Mouse (Mus musculus): ENCODE results near the gene Fam98a. TPM values are rescaled to one million over a fixed set of nuclear protein-coding genes. Genes with fewer than 3 reads are reported as not detected.

The Fam98a gene
- total and polyA plus RNA-seq, 3 experiments = 13.1 to 35.4 (median 20.7) TPM

- Histone ChIP-seq H3K36me3 (replicated peaks) (no peaks in the 10 kb centered on the region), H3K4me3 (ENCODE audit: low read depth, low read length) (no peak overlapping the region), H3K27me3 (ENCODE audit: insufficient read depth, low read length) (no peaks in the 10 kb centered on the region), H3K4me1 (ENCODE audit: insufficient read depth, low read depth, low read length) (no peaks in the 10 kb centered on the region), H3K9me3 (replicated peaks) (no peaks in the 10 kb centered on the region)
- ATAC-seq (ENCODE audit: extremely low read depth, insufficient number of reproducible peaks, low FRiP score, poor library complexity, severe bottlenecking) = no peak
- TF ChIP-seq GATA1 (IDR thresholded peaks at IDR 0.05; ENCODE audit: borderline replicate concordance, low read length) = no peak
- no peak for TF ChIP-seq GATA2 (IDR thresholded peaks at IDR 0.05; ENCODE audit: borderline replicate concordance, low read depth, low read length)
- no peak for TF ChIP-seq TAL1 (conservative IDR thresholded peaks at IDR 0.05; ENCODE audit: low read depth, low read length)
- no peak for TF ChIP-seq CTCF (IDR thresholded peaks at IDR 0.05; ENCODE audit: low read depth, low read length)
- no peak for TF ChIP-seq POLR2AphosphoS5 (IDR thresholded peaks at IDR 0.05; ENCODE audit: insufficient replicate concordance, low read depth, low read length)
- DNase-seq (ENCODE audit: low spot score) = no peak
Measured at GRCm38 (mm10) chr17:75526411-75526810, 25.3 kb downstream of the Fam98a start.

- Histone ChIP-seq H3K9me3 (replicated peaks) (no peaks in the 10 kb centered on the region), H3K4me3 (ENCODE audit: low read depth, low read length) (no peak overlapping the region), H3K36me3 (replicated peaks) (no peaks in the 10 kb centered on the region), H3K4me1 (ENCODE audit: insufficient read depth, low read depth, low read length) (no peaks in the 10 kb centered on the region), H3K27me3 (ENCODE audit: insufficient read depth, low read length) (no peaks in the 10 kb centered on the region)
- no peak for DNase-seq (ENCODE audit: low spot score)
- ATAC-seq (ENCODE audit: extremely low read depth, insufficient number of reproducible peaks, low FRiP score, poor library complexity, severe bottlenecking) = no peak
- TF ChIP-seq POLR2AphosphoS5 (IDR thresholded peaks at IDR 0.05; ENCODE audit: insufficient replicate concordance, low read depth, low read length) (no peak), CTCF (IDR thresholded peaks at IDR 0.05; ENCODE audit: low read depth, low read length) (no peak), GATA1 (IDR thresholded peaks at IDR 0.05; ENCODE audit: borderline replicate concordance, low read length) (no peak)
Measured at GRCm38 (mm10) chr17:75523812-75524211, 27.9 kb downstream of the Fam98a start.

DNA sequence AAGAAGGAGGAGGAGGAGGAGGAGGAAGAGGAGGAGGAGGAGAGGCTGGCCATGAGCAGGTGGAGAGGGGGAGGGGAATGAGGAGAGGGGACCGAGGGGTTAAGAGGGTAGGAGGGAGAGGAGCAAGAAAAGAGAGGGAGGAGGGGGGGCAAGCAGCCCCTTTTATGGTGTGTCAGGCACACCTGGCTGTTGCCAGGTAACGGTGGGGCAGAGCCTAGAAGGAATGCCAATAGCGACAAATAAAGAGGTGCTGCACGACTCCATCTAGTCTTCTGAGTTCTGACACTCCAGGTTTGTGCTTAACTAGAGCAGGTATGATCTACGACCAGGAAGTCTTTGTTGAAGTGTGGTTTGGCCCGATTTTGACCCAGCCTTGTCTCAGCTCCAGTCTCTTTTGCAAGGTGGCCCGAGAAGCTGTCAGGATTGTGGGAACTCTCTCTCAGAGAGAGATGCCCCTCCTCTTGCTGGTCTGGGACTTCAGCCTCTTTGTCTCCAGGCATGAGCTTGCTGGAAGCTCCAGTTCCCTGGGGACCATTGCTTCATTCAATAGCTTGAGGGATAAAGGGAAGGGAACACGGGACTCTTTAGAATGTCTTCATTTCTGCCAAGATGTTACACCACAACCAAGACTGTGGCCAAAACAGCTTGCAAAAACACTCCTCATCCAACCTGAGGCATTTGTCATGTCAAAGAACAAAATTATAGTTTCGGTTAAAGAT lies 29.2 kb downstream of the Fam98a start:
- Histone ChIP-seq H3K27me3 (ENCODE audit: insufficient read depth, low read length) (no peaks in the 10 kb centered on the region), H3K36me3 (replicated peaks) (no peaks in the 10 kb centered on the region), H3K9me3 (replicated peaks) (no peaks in the 10 kb centered on the region), H3K4me3 (ENCODE audit: low read depth, low read length) (no peak overlapping the region), H3K4me1 (ENCODE audit: insufficient read depth, low read depth, low read length) (no peaks in the 10 kb centered on the region)
- TF ChIP-seq TAL1 (conservative IDR thresholded peaks at IDR 0.05; ENCODE audit: low read depth, low read length) (no peak), GATA1 (IDR thresholded peaks at IDR 0.05; ENCODE audit: borderline replicate concordance, low read length) (no peak), CTCF (IDR thresholded peaks at IDR 0.05; ENCODE audit: low read depth, low read length) (no peak), GATA2 (IDR thresholded peaks at IDR 0.05; ENCODE audit: borderline replicate concordance, low read depth, low read length) (no peak), POLR2AphosphoS5 (IDR thresholded peaks at IDR 0.05; ENCODE audit: insufficient replicate concordance, low read depth, low read length) (no peak)
- DNase-seq (ENCODE audit: low spot score) (no peak), ATAC-seq (ENCODE audit: extremely low read depth, insufficient number of reproducible peaks, low FRiP score, poor library complexity, severe bottlenecking) (no peak)

DNA sequence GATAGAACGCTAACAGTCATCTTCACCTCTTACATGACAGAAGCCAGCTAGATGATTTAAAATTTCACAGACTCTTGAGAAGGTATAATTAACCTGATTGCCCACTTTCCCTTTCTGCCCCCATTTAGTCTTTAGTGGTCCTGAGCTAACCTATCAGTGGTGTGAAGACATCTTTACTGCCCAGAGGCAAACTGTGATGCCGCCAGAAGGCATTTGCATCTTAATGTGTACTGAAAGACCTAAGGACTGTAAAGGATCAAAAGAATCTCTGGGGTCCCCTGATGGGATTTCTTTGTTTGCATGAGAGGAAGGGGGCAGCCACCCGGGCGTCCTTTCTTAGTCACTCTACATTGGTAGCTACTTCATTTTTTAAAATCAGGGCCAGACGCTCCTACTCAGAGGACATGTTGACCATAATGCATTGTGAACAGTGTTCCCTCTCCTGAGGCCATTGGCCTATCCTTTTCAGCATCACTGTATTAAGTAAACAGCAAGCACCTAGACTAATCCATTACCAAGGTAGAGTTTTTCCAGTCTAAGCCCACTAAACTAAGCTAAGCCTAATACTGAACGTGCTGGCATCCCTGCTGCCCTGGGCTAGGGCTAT lies 30.4 kb downstream of the Fam98a start:
- ATAC-seq (ENCODE audit: extremely low read depth, insufficient number of reproducible peaks, low FRiP score, poor library complexity, severe bottlenecking) = no peak
- Histone ChIP-seq H3K27me3 (ENCODE audit: insufficient read depth, low read length) (no peaks in the 10 kb centered on the region), H3K4me1 (ENCODE audit: insufficient read depth, low read depth, low read length) (no peaks in the 10 kb centered on the region), H3K4me3 (ENCODE audit: low read depth, low read length) (no peak overlapping the region), H3K36me3 (replicated peaks) (no peaks in the 10 kb centered on the region), H3K9me3 (replicated peaks) (no peaks in the 10 kb centered on the region)
- TF ChIP-seq GATA1 (IDR thresholded peaks at IDR 0.05; ENCODE audit: borderline replicate concordance, low read length) = no peak
- no peak for TF ChIP-seq POLR2AphosphoS5 (IDR thresholded peaks at IDR 0.05; ENCODE audit: insufficient replicate concordance, low read depth, low read length)
- no peak for TF ChIP-seq CTCF (IDR thresholded peaks at IDR 0.05; ENCODE audit: low read depth, low read length)
- TF ChIP-seq GATA2 (IDR thresholded peaks at IDR 0.05; ENCODE audit: borderline replicate concordance, low read depth, low read length) = no peak
- TF ChIP-seq TAL1 (conservative IDR thresholded peaks at IDR 0.05; ENCODE audit: low read depth, low read length) = no peak
- DNase-seq (ENCODE audit: low spot score) = no peak

DNA sequence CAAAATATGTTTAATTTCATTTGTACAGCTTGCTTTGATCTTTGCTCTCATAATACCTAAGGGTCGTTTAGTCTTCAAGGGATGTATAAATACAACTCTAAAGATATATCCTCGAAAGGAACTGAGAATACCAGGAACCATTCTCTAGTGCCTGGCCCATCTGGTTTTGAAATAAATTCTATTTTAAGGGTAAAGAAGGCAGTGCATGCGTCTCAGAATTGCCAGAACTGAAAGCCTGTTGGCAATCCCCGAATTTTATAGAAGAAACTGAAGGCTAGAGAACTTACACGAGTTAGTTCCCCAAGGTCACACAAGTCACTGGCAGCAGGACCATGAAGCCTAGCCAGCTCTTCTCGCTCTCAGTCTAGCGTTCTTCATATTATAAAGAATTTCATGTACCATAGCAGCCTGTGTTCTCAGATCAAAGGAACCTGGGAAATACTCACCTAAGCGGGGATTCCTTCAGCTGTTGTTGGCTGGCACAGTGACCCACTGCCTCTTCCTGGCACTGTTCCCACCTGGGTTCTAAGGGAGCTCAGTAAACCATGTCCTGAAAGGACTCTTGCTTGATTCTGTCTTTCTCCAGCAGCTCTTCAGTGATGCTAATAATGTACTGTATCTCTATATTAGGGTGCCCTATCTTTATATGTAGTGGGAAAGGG lies 32.4 kb downstream of the Fam98a start:
- ATAC-seq (ENCODE audit: extremely low read depth, insufficient number of reproducible peaks, low FRiP score, poor library complexity, severe bottlenecking) = no peak
- Histone ChIP-seq H3K4me3 (ENCODE audit: low read depth, low read length) (no peak overlapping the region), H3K9me3 (replicated peaks) (no peaks in the 10 kb centered on the region), H3K4me1 (ENCODE audit: insufficient read depth, low read depth, low read length) (no peaks in the 10 kb centered on the region), H3K36me3 (replicated peaks) (no peaks in the 10 kb centered on the region), H3K27me3 (ENCODE audit: insufficient read depth, low read length) (no peaks in the 10 kb centered on the region)
- TF ChIP-seq POLR2AphosphoS5 (IDR thresholded peaks at IDR 0.05; ENCODE audit: insufficient replicate concordance, low read depth, low read length) = no peak
- TF ChIP-seq TAL1 (conservative IDR thresholded peaks at IDR 0.05; ENCODE audit: low read depth, low read length) = no peak
- no peak for TF ChIP-seq CTCF (IDR thresholded peaks at IDR 0.05; ENCODE audit: low read depth, low read length)
- TF ChIP-seq GATA2 (IDR thresholded peaks at IDR 0.05; ENCODE audit: borderline replicate concordance, low read depth, low read length) = no peak
- no peak for TF ChIP-seq GATA1 (IDR thresholded peaks at IDR 0.05; ENCODE audit: borderline replicate concordance, low read length)
- no peak for DNase-seq (ENCODE audit: low spot score)

DNA sequence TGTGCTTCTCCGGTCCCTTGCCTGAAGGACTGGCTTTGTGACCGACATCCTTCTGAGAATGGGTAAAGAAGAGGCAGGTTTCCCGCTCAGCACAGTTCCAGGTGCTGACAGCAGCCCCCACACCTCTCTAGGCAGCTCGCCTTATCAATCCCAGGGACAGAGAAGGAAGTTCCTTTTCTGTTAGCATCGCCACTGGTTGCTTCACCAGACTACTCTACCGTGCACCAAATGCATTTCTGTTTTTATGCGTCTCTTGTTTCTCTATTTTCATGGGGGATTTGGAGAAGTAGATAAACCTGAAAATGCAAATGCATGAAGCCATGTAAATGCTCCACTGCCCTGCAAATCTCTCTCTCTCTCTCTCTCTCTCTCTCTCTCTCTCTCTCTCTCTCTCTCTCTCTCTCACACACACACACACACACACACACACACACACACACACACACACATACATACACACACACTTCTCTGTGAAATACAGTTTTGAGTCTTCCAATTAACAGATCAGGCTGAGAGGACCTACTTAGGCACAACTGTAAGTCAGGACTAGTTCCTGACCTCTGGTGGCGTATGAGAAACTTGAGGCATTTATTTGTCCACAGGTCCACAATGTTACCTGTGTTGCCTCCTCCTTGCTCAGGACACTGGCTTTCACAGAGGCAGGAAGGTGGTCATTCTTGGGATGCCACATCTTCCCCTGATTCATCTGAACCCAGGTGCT lies 33.4 kb downstream of the Fam98a start:
- Histone ChIP-seq H3K27me3 (ENCODE audit: insufficient read depth, low read length) (no peaks in the 10 kb centered on the region), H3K4me1 (ENCODE audit: insufficient read depth, low read depth, low read length) (no peaks in the 10 kb centered on the region), H3K4me3 (ENCODE audit: low read depth, low read length) (no peak overlapping the region), H3K9me3 (replicated peaks) (no peaks in the 10 kb centered on the region), H3K36me3 (replicated peaks) (no peaks in the 10 kb centered on the region)
- TF ChIP-seq CTCF (IDR thresholded peaks at IDR 0.05; ENCODE audit: low read depth, low read length) = no peak
- no peak for TF ChIP-seq GATA2 (IDR thresholded peaks at IDR 0.05; ENCODE audit: borderline replicate concordance, low read depth, low read length)
- TF ChIP-seq GATA1 (IDR thresholded peaks at IDR 0.05; ENCODE audit: borderline replicate concordance, low read length) = no peak
- TF ChIP-seq POLR2AphosphoS5 (IDR thresholded peaks at IDR 0.05; ENCODE audit: insufficient replicate concordance, low read depth, low read length) = no peak
- TF ChIP-seq TAL1 (conservative IDR thresholded peaks at IDR 0.05; ENCODE audit: low read depth, low read length) = no peak
- DNase-seq (ENCODE audit: low spot score) (no peak), ATAC-seq (ENCODE audit: extremely low read depth, insufficient number of reproducible peaks, low FRiP score, poor library complexity, severe bottlenecking) (no peak; the same call in 1 of the 2 replicates)
